Mouse (Mus musculus): ENCODE results near the gene Jdp2. TPM values are rescaled to one million over a fixed set of nuclear protein-coding genes. Genes with fewer than 3 reads are reported as not detected.
A peak's percentile ranks its signal among the peaks of the same experiment; 100 is the strongest.

Jdp2 gene
- polyA plus RNA-seq, 1 experiment = 8.2 TPM

GRCm38 (mm10) chr12:85604301-85604998 is 5.6 kb downstream of the Jdp2 start:
- TF ChIP-seq POLR2A (IDR thresholded peaks at IDR 0.05; ENCODE audit: low read depth, low read length) = no peak
- TF ChIP-seq CTCF (IDR thresholded peaks at IDR 0.05; ENCODE audit: extremely low read depth, insufficient read depth, insufficient read length, insufficient replicate concordance) = no peak
- H3K27me3 ChIP-seq (ENCODE audit: control insufficient read depth, insufficient read depth, low read length) = peaks cover 2% of the 10 kb centered on the region
- peaks cover 2% of the 10 kb centered on the region; the same call in 1 of the 2 replicates for H3K4me1 ChIP-seq (ENCODE audit: control insufficient read depth, insufficient read depth, insufficient read length)
- H3K4me3 ChIP-seq (ENCODE audit: extremely low read depth, insufficient read depth, insufficient read length) = no peak overlapping the region
- no peak for DNase-seq (ENCODE audit: low read depth in 1 of 2, low spot score in 2 of 2)
- WGBS = 55% methylated on average over 9 of the region's 9 CpGs
- H3K27ac ChIP-seq (ENCODE audit: insufficient read depth, low read length) = no peak overlapping the region
- H3K36me3 ChIP-seq (ENCODE audit: control insufficient read depth, insufficient read depth, low read length) = no peaks in the 10 kb centered on the region

GRCm38 (mm10) chr12:85607519-85608449 is 9.0 kb downstream of the Jdp2 start:
- Histone ChIP-seq H3K4me3 (ENCODE audit: extremely low read depth, insufficient read depth, insufficient read length) (no peak overlapping the region), H3K36me3 (ENCODE audit: control insufficient read depth, insufficient read depth, low read length) (no peaks in the 10 kb centered on the region), H3K27ac (ENCODE audit: insufficient read depth, low read length) (no peak overlapping the region), H3K4me1 (ENCODE audit: control insufficient read depth, insufficient read depth, insufficient read length) (no peaks in the 10 kb centered on the region; the same call in 1 of the 2 replicates), H3K27me3 (ENCODE audit: control insufficient read depth, insufficient read depth, low read length) (no peaks in the 10 kb centered on the region)
- no peak for TF ChIP-seq POLR2A (IDR thresholded peaks at IDR 0.05; ENCODE audit: low read depth, low read length)
- no peak for TF ChIP-seq CTCF (IDR thresholded peaks at IDR 0.05; ENCODE audit: extremely low read depth, insufficient read depth, insufficient read length, insufficient replicate concordance)
- DNase-seq (ENCODE audit: low read depth in 1 of 2, low spot score in 2 of 2) = peak in 1 of 2 experiments; percentile 8
- 86% methylated on average over 14 of the region's 14 CpGs for WGBS

- no peak for TF ChIP-seq CTCF (IDR thresholded peaks at IDR 0.05; ENCODE audit: extremely low read depth, insufficient read depth, insufficient read length, insufficient replicate concordance)
- no peak for TF ChIP-seq POLR2A (IDR thresholded peaks at IDR 0.05; ENCODE audit: low read depth, low read length)
- 86% methylated on average over 9 of the region's 9 CpGs for WGBS
- no peak overlapping the region for H3K27ac ChIP-seq (ENCODE audit: insufficient read depth, low read length)
- DNase-seq (ENCODE audit: low read depth in 1 of 2, low spot score in 2 of 2) = no peak
- H3K4me3 ChIP-seq (ENCODE audit: extremely low read depth, insufficient read depth, insufficient read length) = no peak overlapping the region
- no peaks in the 10 kb centered on the region; the same call in 1 of the 2 replicates for H3K4me1 ChIP-seq (ENCODE audit: control insufficient read depth, insufficient read depth, insufficient read length)
- H3K27me3 ChIP-seq (ENCODE audit: control insufficient read depth, insufficient read depth, low read length) = no peaks in the 10 kb centered on the region
- H3K36me3 ChIP-seq (ENCODE audit: control insufficient read depth, insufficient read depth, low read length) = no peaks in the 10 kb centered on the region
Measured at GRCm38 (mm10) chr12:85610167-85610566, 11.3 kb downstream of the Jdp2 start.

- WGBS = 88% methylated on average over 4 of the region's 4 CpGs
- H3K27me3 ChIP-seq (ENCODE audit: control insufficient read depth, insufficient read depth, low read length) = no peaks in the 10 kb centered on the region
- DNase-seq (ENCODE audit: low read depth in 1 of 2, low spot score in 2 of 2) = no peak
Measured at GRCm38 (mm10) chr12:85614090-85614489, 15.3 kb downstream of the Jdp2 start.

GRCm38 (mm10) chr12:85615486-85615885 is 16.7 kb downstream of the Jdp2 start:
- WGBS = 93% methylated on average over 8 of the region's 8 CpGs
- H3K27me3 ChIP-seq (ENCODE audit: control insufficient read depth, insufficient read depth, low read length) = no peaks in the 10 kb centered on the region
- TF ChIP-seq CTCF (IDR thresholded peaks at IDR 0.05; ENCODE audit: extremely low read depth, insufficient read depth, insufficient read length, insufficient replicate concordance) = no peak
- TF ChIP-seq POLR2A (IDR thresholded peaks at IDR 0.05; ENCODE audit: low read depth, low read length) = no peak

More at GRCm38 (mm10) chr12:85614090-85614489, 15.3 kb downstream of the Jdp2 start:
- Histone ChIP-seq H3K36me3 (ENCODE audit: control insufficient read depth, insufficient read depth, low read length) (no peaks in the 10 kb centered on the region), H3K4me3 (ENCODE audit: extremely low read depth, insufficient read depth, insufficient read length) (no peak overlapping the region), H3K4me1 (ENCODE audit: control insufficient read depth, insufficient read depth, insufficient read length) (no peaks in the 10 kb centered on the region), H3K27ac (ENCODE audit: insufficient read depth, low read length) (no peak overlapping the region)
- TF ChIP-seq POLR2A (IDR thresholded peaks at IDR 0.05; ENCODE audit: low read depth, low read length) = no peak
- no peak for TF ChIP-seq CTCF (IDR thresholded peaks at IDR 0.05; ENCODE audit: extremely low read depth, insufficient read depth, insufficient read length, insufficient replicate concordance)

GRCm38 (mm10) chr12:85617885-85618284 is 19.1 kb downstream of the Jdp2 start:
- no peaks in the 10 kb centered on the region for H3K27me3 ChIP-seq (ENCODE audit: control insufficient read depth, insufficient read depth, low read length)
- TF ChIP-seq CTCF (IDR thresholded peaks at IDR 0.05; ENCODE audit: extremely low read depth, insufficient read depth, insufficient read length, insufficient replicate concordance) (no peak), POLR2A (IDR thresholded peaks at IDR 0.05; ENCODE audit: low read depth, low read length) (no peak)
- no peak overlapping the region for H3K27ac ChIP-seq (ENCODE audit: insufficient read depth, low read length)
- no peaks in the 10 kb centered on the region for H3K36me3 ChIP-seq (ENCODE audit: control insufficient read depth, insufficient read depth, low read length)
- H3K4me1 ChIP-seq (ENCODE audit: control insufficient read depth, insufficient read depth, insufficient read length) = no peaks in the 10 kb centered on the region
- H3K4me3 ChIP-seq (ENCODE audit: extremely low read depth, insufficient read depth, insufficient read length) = no peak overlapping the region
- 94% methylated on average over 9 of the region's 9 CpGs for WGBS
- no peak for DNase-seq (ENCODE audit: low read depth in 1 of 2, low spot score in 2 of 2)

More at GRCm38 (mm10) chr12:85615486-85615885, 16.7 kb downstream of the Jdp2 start:
- H3K27ac ChIP-seq (ENCODE audit: insufficient read depth, low read length) = no peak overlapping the region
- H3K4me1 ChIP-seq (ENCODE audit: control insufficient read depth, insufficient read depth, insufficient read length) = no peaks in the 10 kb centered on the region
- no peaks in the 10 kb centered on the region for H3K36me3 ChIP-seq (ENCODE audit: control insufficient read depth, insufficient read depth, low read length)
- no peak overlapping the region for H3K4me3 ChIP-seq (ENCODE audit: extremely low read depth, insufficient read depth, insufficient read length)
- no peak for DNase-seq (ENCODE audit: low read depth in 1 of 2, low spot score in 2 of 2)

Data from spleen, adult 2 months (tissue).